Mouse (Mus musculus) heart, postnatal 14 days (tissue): ENCODE measurements around the gene Frem1. TPM values are rescaled to one million over a fixed set of nuclear protein-coding genes. Genes with fewer than 3 reads are reported as not detected.

Source experiments
- DNase-seq, 2 experiments: peaks; one replicate each; pipeline ENCODE4 v3.0.0; 2021 to 2022
- intact Hi-C: fragments of 180-260 bp; cut with DNase I; formaldehyde crosslinking; loops from one replicate; pipeline ENCODE4 v1.15.1; 2025
- total RNA-seq, 2 experiments: library from RNA; stranded (reverse); gene quantifications; 2 replicates each; pipeline ENCODE4 v1.2.3; 2021

Gene Frem1
- total RNA-seq, 2 experiments from 2014 or later = 0.79 to 1.1 TPM

- intact Hi-C loops = no loop called here
- no peak for DNase-seq
Measured at GRCm38 (mm10) chr4:82940248-82940647, 111.9 kb downstream of the Frem1 start.

GRCm38 (mm10) chr4:82934308-82934707 is 117.8 kb downstream of the Frem1 start:
- intact Hi-C loops = loop anchor here (2.0 to 5.0 kb wide), 4 partner anchors 130 to 1757 kb away; no protein-coding TSS in a partner anchor
- peak; percentile 34 to 56 for DNase-seq

- intact Hi-C loops = loop anchor here (2.0 to 5.0 kb wide), 4 partner anchors 129 to 1756 kb away; no protein-coding TSS in a partner anchor
- DNase-seq = peak; percentile 72 to 86
Measured at GRCm38 (mm10) chr4:82933698-82934210, 118.4 kb downstream of the Frem1 start.

DNA sequence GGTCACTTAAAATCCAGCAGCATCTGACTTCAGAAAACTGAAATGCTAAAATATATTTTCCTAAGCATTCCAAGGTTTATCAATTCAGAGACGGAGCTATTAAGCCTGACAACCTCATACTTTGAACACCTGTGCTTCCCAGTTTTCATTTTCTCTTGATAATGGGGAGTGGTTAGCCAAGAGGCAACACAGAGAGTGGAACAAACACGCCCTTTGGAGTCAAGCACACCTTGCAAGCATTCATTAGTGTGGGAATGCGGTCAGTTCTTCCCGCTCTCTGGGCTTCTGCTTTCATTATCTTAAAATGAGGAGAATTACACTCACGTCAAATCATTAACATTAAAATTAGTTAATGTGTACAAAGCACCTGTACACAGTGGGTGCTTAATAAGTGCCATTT is 122.1 kb downstream of the Frem1 start:
- DNase-seq = no peak

DNA sequence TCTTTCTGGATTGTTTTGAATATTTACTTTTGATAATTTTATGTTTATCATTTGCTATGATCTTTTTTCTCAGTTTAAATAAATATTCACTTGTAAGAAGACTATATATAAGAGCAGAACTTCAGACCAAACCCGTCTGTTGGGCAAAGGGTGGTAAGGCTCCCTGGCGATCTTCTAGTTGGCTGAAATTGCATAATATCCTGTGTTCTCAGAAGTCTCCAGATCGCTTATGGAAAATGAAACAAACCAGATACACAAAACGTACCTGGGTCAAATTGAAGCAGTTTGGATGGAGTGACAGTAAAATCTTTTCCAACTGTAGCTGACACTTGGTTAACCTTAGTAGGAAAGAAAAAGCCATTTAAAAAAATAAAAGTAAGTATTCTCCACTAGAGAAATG is 130.2 kb downstream of the Frem1 start:
- no peak for DNase-seq
- intact Hi-C loops = no loop called here

More for the DNA sequence above, 122.1 kb downstream of the Frem1 start:
- intact Hi-C loops = loop anchor here (5.0 kb wide), 2 partner anchors 252 to 1753 kb away; no protein-coding TSS in a partner anchor

DNA sequence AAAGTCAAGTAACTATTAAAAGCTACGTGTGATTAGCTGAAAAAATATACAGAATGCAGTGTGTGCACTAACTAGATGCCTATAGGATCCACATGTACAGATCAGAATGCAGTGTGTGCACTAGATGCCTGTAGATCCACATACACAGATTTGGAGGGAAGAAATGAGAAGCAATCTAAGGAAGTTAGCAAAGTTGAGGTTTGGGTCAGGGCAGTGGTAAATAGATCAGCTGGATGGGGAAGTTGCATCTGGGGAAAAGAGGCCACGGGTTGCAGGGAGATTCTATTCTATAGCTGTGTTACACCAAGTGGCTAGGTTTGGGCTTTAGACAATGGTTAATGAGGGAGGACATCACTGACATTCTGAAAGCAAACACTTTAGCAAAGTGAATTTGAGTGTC is 133.5 kb downstream of the Frem1 start:
- no peak for DNase-seq
- intact Hi-C loops = no loop called here

- no peak for DNase-seq
- intact Hi-C loops = no loop called here
Measured at GRCm38 (mm10) chr4:82916678-82917050, 135.5 kb downstream of the Frem1 start.

DNA sequence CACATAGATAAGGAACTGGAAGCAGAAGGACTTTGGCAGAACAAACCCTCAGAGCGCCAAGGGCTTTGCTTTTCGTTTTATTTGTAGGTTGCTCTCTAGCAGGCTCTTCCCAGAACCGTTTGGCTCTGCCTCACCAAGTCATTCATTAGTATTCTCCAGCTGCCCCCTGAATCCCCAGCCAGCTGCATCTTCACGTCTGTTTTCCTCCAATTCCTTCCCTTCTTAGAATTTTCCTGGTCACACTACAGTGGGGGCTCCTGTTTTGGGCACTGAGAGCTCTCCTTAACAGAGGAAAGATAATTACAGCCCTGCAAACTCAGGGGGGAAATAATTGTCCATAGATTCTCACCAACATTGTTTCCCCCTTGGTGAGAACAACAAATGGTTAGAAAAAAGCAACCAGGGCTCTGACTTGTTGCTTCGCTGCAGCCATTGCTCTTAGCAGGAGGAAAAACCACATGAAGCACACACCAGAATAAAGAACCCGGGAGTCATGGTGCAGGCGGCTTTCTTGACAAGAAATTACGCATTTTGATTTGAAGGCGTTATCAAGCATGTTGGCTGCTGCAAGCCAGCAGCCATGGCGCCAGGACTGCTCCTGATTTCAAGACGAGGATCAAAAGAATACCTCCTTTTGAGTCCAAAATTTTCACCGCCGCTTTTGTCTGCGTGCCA is 136.0 kb downstream of the Frem1 start:
- intact Hi-C loops = no loop called here
- peak; percentile 7 to 17 for DNase-seq

DNA sequence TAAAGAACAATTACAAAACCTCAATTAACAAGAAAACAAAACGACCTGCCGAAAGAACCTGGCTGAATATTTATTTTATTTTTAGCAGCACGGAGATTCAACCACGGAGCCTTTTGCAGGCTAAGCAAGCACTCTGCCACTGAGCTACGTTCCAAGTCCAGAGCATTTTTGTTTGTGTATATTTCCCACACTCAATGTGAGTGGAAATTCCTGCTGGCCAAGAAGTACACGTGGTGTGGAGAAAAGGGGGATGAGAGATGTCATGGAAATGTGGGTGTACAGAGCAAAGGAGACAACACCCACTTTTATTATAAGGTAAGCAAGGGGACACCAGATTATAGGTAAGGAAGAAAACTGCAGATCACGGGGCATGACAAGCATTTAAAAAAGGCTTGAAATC is 136.6 kb downstream of the Frem1 start:
- intact Hi-C loops = no loop called here
- DNase-seq = no peak

- intact Hi-C loops = no loop called here
Measured at GRCm38 (mm10) chr4:82914601-82915143, 137.5 kb downstream of the Frem1 start.

GRCm38 (mm10) chr4:82895227-82895626 is 156.9 kb downstream of the Frem1 start:
- intact Hi-C loops = no loop called here
- no peak for DNase-seq

More at GRCm38 (mm10) chr4:82914601-82915143, 137.5 kb downstream of the Frem1 start:
- no peak for DNase-seq

DNA sequence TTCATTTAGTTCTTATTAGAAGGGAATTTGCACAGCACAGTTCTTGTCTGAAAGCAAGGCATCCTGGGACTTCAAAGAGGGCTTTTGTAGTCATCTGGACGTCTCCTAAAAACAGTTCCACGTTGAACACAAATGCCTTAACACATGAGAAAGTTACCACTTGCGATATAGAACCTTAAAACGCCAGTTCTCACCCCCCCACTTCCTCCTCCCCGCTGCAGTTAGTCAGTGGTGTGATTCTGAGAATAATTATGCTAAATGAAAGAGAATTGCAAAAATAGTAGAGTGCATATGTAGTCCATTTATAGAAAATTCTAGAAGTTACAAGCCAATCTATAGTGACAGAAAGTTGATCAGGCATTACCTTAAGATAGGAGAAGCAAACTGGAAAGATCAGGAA is 159.9 kb downstream of the Frem1 start:
- no peak for DNase-seq
- intact Hi-C loops = no loop called here

GRCm38 (mm10) chr4:82891566-82891965 is 160.6 kb downstream of the Frem1 start:
- intact Hi-C loops = no loop called here
- DNase-seq = no peak

- DNase-seq = no peak
- intact Hi-C loops = no loop called here
Measured at GRCm38 (mm10) chr4:82891049-82891448, 161.1 kb downstream of the Frem1 start.

DNA sequence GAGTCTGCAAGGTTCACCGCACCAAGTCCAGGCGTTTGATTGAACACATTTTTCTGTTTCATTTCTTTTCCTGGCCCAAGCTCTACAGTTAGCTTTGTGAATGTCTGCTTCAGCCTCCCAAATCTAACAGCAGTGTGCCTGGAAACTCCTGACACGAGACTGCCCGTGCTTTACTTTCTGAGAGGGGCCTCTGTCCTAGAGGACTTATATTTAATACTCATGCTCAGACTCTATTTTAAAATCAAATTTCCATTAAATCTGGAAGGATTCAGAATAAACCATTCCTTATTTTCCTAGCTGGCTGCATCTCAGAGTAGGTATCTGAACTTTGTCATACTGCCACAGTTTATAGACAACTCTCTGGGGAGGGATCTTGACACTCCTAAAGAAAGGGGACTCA is 161.6 kb downstream of the Frem1 start:
- intact Hi-C loops = no loop called here
- no peak for DNase-seq

- intact Hi-C loops = no loop called here
- no peak for DNase-seq
Measured at GRCm38 (mm10) chr4:82886148-82886547, 166.0 kb downstream of the Frem1 start.

DNA sequence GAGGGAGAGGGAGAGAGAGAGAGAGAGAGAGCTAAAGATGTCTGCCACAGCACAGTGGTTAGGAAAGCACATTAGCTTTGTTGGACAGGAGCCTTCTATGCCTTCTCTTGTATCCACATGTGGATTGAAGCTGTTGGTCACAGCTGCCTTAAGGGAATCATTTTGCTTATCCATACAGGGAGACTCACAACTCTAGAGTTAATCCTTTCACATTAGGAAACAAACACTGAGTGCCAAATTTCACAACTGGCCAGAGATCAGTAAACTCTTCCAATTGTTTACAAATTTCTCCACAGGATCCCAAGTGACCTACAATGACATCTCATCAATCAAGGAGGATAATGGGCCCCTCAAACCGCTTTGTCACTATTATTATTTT is 166.6 kb downstream of the Frem1 start:
- intact Hi-C loops = no loop called here
- DNase-seq = no peak

DNA sequence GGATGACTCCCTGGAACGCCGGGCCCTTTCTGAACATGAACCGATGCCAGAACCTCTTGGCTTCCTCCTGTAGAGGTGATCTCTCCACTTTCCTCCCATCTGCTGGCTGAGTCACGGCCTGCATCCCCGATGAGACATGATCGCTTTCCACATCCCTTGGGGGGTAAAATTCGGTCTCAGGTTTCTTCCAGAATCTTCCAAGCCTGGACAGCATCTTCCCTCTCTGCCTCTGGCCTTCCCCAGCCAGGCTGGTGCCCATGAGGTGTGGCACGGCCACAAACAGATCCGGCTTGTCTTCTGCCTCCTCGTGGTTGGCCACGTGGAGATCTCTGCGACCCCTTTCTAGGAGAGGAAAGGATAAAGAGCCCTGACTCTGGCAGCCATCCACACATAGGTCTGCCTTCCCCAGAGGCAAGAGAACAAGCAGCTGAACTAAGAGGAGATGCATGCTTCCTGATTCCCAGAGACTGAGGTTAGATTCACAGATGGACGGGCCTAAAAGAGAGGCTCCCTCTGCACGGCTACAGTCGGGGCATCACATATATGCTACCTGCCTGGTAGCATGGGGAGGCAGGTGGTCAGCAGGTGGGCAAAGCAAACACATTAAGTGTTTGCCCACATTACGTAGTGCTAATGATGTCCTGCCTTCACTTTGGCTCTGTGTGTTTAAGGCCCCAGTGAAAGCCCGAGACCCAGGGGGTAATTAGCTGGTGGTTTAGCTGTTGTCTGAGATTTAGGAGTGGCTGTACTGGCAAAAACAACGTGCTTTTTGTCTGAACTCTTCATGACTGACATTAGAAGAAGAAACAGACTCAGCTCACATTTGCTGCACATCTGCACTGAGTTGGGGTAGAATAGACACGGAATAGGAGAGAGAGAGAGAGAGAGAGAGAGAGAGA is 167.3 kb downstream of the Frem1 start, which contains the start of gene Cer1:
TSS of gene Cer1 (minus strand) at position 513 of the 899 bp plus-strand sequence.
- intact Hi-C loops = no loop called here
- no peak for DNase-seq

DNA sequence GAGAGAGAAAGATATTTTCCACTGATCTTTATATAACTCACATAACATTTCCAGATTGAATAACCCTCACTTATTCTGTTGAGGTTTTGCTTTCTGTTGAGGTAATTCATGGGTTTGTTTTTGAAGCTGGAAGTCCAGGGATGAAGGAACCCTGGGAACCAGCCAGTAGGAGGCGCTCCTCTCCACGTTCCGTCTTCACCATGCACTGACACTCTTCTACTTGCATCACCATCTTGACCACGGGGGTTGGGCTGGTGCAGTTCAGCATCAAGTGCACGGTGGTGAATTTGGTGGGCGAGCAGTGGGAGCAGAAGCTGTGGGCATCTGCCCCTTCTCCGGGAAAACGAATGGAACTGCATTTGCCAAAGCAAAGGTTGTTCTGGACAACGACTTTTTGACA is 169.6 kb downstream of the Frem1 start:
- intact Hi-C loops = no loop called here
- DNase-seq = no peak

DNA sequence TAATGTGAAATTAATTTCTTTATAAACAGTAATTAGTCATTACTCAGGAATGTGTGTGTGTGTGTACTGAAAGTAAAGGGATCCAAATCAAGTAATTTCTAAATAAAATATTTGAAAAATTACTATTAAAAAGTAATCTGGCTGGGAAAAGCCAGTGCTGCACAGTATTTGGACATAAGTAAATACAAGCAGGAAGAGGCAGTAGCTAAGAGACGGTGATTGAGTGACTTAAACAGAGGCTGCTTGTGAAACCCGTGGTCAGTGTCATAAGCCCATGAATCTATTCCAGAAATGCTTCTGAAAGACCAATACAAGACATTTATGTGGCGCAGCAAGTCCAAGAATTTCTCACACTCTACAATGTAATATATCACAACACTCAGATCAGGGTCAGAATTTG is 170.8 kb downstream of the Frem1 start:
- DNase-seq = no peak
- intact Hi-C loops = no loop called here

DNA sequence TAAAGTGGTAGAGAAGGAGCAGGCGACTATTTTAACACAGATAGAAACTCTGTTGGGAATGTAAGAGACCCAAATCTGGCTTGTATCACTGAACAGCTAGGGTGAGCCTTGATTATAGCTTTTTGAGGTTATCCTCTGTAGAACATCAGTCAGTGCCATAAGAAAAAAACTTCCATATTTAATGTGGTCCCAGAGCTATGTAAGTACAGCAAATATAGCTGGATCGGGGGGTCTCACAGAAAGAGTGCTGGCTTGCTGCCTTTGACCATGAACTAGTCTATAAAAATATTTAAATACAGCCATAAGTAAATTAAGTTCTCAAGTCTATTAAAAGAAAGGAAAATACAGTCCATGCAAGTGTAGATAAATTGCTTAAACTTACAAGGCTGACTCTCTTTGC is 171.9 kb downstream of the Frem1 start:
- DNase-seq = no peak
- intact Hi-C loops = no loop called here
